Mouse (Mus musculus): Measurements from ENCODE around the gene Lhx4.

DNA sequence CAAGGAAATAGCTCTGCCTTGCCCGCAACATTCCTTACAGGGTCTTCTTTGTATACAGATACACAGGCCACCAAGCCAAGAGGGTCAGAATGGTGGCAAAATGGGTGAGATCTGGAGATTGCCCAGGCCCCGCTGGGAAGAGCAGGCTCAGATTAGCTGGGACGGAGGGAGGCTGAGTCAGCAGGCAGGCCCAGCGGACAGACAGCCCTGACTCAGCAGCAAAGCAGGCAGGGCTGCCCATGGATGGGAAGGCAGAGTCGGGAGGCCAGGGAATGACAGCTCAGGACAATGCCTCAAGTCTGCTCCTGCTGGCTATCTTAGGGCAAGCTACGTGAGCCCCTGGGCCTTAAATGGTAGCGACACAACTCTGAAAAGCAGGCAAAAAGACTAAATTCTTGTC, 34.4 kb upstream of the Lhx4 start:
- TF ChIP-seq CHD2 (IDR thresholded peaks at IDR 0.05; ENCODE audit: low read depth, low read length) (no peak), ZNF384 (IDR thresholded peaks at IDR 0.05; ENCODE audit: low read depth, low read length) (no peak), HCFC1 (IDR thresholded peaks at IDR 0.05; ENCODE audit: borderline replicate concordance, insufficient read depth, low read length) (no peak), MAFK (IDR thresholded peaks at IDR 0.05; ENCODE audit: insufficient read depth, low read depth, low read length) (no peak)
